Mouse (Mus musculus): ENCODE results near the gene Ankrd13a.

GRCm38 (mm10) chr5:114795231-114795630 lies 20.8 kb downstream of the Ankrd13a start:
- TF ChIP-seq USF1 (IDR thresholded peaks at IDR 0.05; ENCODE audit: low read depth) (no peak), POLR2AphosphoS2 (IDR thresholded peaks at IDR 0.05; ENCODE audit: insufficient read length, low read depth) (no peak), SRF (IDR thresholded peaks at IDR 0.05; ENCODE audit: control insufficient read depth, insufficient read length, low read depth) (no peak), TCF12 (IDR thresholded peaks at IDR 0.05; ENCODE audit: insufficient read depth, poor library complexity, severe bottlenecking) (peak; percentile 23), POLR2A (IDR thresholded peaks at IDR 0.05; ENCODE audit: insufficient read length, low read depth) (no peak), MYOD1 (IDR thresholded peaks at IDR 0.05; ENCODE audit: control insufficient read depth in 1 of 3, insufficient read length in 2 of 3, low read depth in 2 of 3) (peak in 2 of 3 experiments; percentile 29 to 69), MAX (IDR thresholded peaks at IDR 0.05; ENCODE audit: low read depth) (no peak), E2F4 (IDR thresholded peaks at IDR 0.05; ENCODE audit: insufficient read depth) (no peak), CEBPB (IDR thresholded peaks at IDR 0.05; ENCODE audit: insufficient read depth, poor library complexity, severe bottlenecking) (no peak), MYOG (IDR thresholded peaks at IDR 0.05; ENCODE audit: control insufficient read depth in 1 of 3, insufficient read depth in 1 of 3, insufficient read length in 2 of 3, low read depth in 2 of 3) (peak in 2 of 3 experiments; percentile 17 to 81)

Measured in myocyte (in vitro differentiated cells).